Mouse (Mus musculus) heart, adult 18-20 months (tissue): ENCODE measurements around the gene C130050O18Rik. TPM values are rescaled to one million over a fixed set of nuclear protein-coding genes. Genes with fewer than 3 reads are reported as not detected.

Source experiments
- DNase-seq, 2 experiments: peaks; one replicate each; pipeline ENCODE4 v3.0.0; 2021 to 2022; ENCODE audit warnings: mixed read lengths in 1 of 2
- long read RNA-seq, 2 experiments: library from polyadenylated mRNA; stranded (forward); transcript quantifications; one replicate each; pipeline ENCODE4 v2.0.0; 2021
- total RNA-seq, 2 experiments: library from RNA; stranded (reverse); gene quantifications; 2 replicates each; pipeline ENCODE4 v1.2.3; 2021

The C130050O18Rik gene
- under 1 TPM; 0.47 to 0.69 TPM for total RNA-seq
- long read RNA-seq, experiment 1: 0 reads
- long read RNA-seq, experiment 2: 0 reads

GRCm38 (mm10) chr5:139404801-139405401 is at the start of gene C130050O18Rik:
C130050O18Rik (plus strand) TSS chr5:139405280.
- peak in 1 of 2 experiments; percentile 37 for DNase-seq

GRCm38 (mm10) chr5:139358653-139359052 is 46.4 kb upstream of the C130050O18Rik start:
- peak; percentile 48 to 53 for DNase-seq

- no peak for DNase-seq
These were observed 45.8 kb upstream of the C130050O18Rik start for GRCm38 (mm10) chr5:139359244-139359643.

GRCm38 (mm10) chr5:139363858-139364257 is 41.2 kb upstream of the C130050O18Rik start:
- DNase-seq: no peak

- peak; percentile 87 to 99 for DNase-seq
These were observed 40.7 kb upstream of the C130050O18Rik start for GRCm38 (mm10) chr5:139364260-139364910.

- peak in 1 of 2 experiments; percentile 75 for DNase-seq
These were observed 40.0 kb upstream of the C130050O18Rik start for GRCm38 (mm10) chr5:139364911-139365571.

GRCm38 (mm10) chr5:139365827-139366226 is 39.3 kb upstream of the C130050O18Rik start:
- peak in 1 of 2 experiments; percentile 71 for DNase-seq

- no peak for DNase-seq
These were observed 38.6 kb upstream of the C130050O18Rik start for GRCm38 (mm10) chr5:139366484-139366883.

- no peak for DNase-seq
These were observed 37.1 kb upstream of the C130050O18Rik start for GRCm38 (mm10) chr5:139367884-139368458.

GRCm38 (mm10) chr5:139368638-139369320 is 36.3 kb upstream of the C130050O18Rik start:
- DNase-seq: no peak

GRCm38 (mm10) chr5:139370336-139370735 is 34.7 kb upstream of the C130050O18Rik start:
- DNase-seq: no peak

GRCm38 (mm10) chr5:139371118-139371517 is 34.0 kb upstream of the C130050O18Rik start:
- no peak for DNase-seq

- peak; percentile 94 to 95 for DNase-seq
These were observed 33.3 kb upstream of the C130050O18Rik start for GRCm38 (mm10) chr5:139371631-139372401.

GRCm38 (mm10) chr5:139373126-139373525 is 32.0 kb upstream of the C130050O18Rik start:
- DNase-seq: no peak

- DNase-seq: no peak
These were observed 31.1 kb upstream of the C130050O18Rik start for GRCm38 (mm10) chr5:139373889-139374444.

GRCm38 (mm10) chr5:139374841-139375240 is 30.2 kb upstream of the C130050O18Rik start:
- DNase-seq: no peak

- DNase-seq: peak; percentile 84 to 85
These were observed 27.4 kb upstream of the C130050O18Rik start, which contains the start of gene Gpr146 for GRCm38 (mm10) chr5:139377468-139378270. Gpr146 (plus strand) TSS chr5:139377697.

GRCm38 (mm10) chr5:139378271-139378556 is 26.9 kb upstream of the C130050O18Rik start:
- no peak for DNase-seq

GRCm38 (mm10) chr5:139378986-139379629 is 26.0 kb upstream of the C130050O18Rik start:
- peak; percentile 87 to 92 for DNase-seq
